Mouse (Mus musculus): ENCODE measurements around the gene Adat2. TPM values are rescaled to one million over a fixed set of nuclear protein-coding genes. Genes with fewer than 3 reads are reported as not detected.

Gene Adat2
- 3.3 and 4.0 TPM in 2 replicates for polyA plus RNA-seq (2015; fragmentation: Nextera tagmentation; extraction: Ambion mirVana)

DNA sequence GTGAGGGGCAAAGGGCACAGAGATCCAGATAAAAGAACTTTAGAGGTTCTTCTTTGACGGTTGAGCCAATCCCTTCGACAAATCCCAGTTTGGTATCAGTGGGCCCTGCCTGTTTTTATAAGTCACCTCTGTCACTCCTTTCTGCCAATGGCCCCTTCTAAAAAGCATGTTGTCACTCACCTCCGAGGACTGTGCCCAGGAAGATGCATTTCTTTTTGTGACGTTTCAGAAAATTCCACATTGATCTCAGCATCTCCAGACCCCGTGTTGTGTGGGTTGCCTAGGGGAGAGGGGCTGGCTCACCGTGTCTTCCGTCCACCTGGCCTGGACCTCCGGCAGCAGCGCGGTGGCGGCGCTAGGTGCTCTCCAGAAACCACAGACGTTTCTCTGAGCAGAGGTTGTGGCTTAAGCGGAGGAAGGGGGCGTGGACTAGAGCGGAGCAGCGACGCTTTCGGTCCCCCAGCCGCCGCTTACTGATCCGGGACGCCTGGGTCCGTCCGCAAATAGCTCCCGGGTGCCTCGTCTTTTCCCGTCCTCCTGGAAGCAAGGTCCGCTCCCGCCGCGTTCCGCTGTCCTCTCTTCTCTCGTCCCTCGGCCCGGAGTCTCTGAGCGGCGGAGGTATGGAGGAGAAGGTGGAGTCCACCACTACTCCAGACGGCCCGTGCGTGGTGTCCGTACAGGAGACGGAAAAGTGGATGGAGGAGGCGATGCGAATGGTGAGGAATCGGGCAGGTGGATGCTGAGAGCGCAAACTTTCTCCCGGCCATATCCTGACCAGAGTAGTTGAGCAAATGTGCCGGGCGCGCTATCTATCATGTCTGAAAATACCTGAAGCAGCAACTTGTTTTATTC is at the start of gene Adat2, which contains the start of gene Pex3:
Gene Adat2 (plus strand): TSS at position 249 of the 852 bp plus-strand sequence.
Gene Pex3 (minus strand): TSS at position 497 of the 852 bp plus-strand sequence.
- peak within 1 kb of the TSS; percentile 71 for H3K9ac ChIP-seq

DNA sequence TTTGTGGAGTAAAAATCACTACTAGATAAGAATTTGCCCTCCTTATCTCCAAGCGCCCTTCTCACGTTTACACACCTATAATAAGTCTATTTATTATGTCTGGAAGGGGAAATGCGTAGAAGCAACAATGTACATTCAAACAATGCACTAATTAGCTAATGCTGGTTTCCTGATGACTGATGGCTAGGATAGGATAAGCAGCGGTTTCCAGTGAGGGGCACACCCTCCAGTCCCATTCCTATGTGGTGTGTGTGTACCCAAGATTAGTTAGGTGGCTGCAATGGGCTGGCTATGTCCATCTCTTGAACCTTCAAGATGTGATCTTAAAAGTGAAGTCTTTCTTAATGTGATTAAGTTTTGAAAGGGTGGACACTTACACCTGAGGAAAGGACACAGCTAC is 30.8 kb upstream of the Adat2 start:
- H3K27ac ChIP-seq = no peak overlapping the region
- H3K9me3 ChIP-seq = no peaks in the 10 kb centered on the region
- H3K36me3 ChIP-seq = 0 out of 2 replicates have a peak, but pooled peaks cover under 1% of the 10 kb centered on the region
- H3K4me2 ChIP-seq (replicated peaks) = no peak overlapping the region
- no peak overlapping the region for H3K9ac ChIP-seq
- H3K4me3 ChIP-seq (replicated peaks) = no peak overlapping the region
- no peaks in the 10 kb centered on the region for H3K4me1 ChIP-seq (replicated peaks)
- 43% methylated on average over 4 of the region's 4 CpGs for WGBS
- ATAC-seq = no peak
- H3K27me3 ChIP-seq (replicated peaks) = no peaks in the 10 kb centered on the region

More for the DNA sequence above, at the start of gene Adat2, which contains the start of gene Pex3:
- Histone ChIP-seq H3K4me1 (replicated peaks) (no peaks in the 10 kb centered on the region), H3K27me3 (replicated peaks) (no peaks in the 10 kb centered on the region), H3K4me3 (replicated peaks) (peak within 1 kb of the TSS; percentile 62), H3K36me3 (no peaks in the 10 kb centered on the region), H3K27ac (peak within 1 kb of the TSS; percentile 66), H3K4me2 (replicated peaks) (peak within 1 kb of the TSS; percentile 71), H3K9me3 (no peaks in the 10 kb centered on the region)
- under 1% methylated on average over 51 of the region's 51 CpGs for WGBS
- ATAC-seq = peak; percentile 99

DNA sequence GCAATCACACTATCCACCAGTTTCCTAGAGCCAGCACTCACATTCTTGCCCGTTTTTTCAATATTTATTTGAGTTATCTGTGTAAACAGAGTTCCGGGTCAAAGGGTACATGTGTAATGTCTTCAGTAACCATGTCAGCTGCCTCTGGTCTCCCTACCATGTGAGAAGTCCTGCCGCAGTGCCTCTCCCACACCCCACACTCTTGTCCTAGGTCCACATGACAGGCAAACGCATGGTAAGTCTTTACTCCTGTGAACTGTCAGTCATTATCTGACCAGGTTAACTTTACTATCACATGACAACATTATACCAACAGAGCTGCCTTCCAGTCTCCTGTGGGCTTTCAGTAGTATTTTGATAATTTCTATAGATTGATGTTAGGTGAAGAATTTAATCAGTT is 24.5 kb upstream of the Adat2 start:
- H3K27me3 ChIP-seq (replicated peaks) = no peaks in the 10 kb centered on the region
- no peak overlapping the region for H3K4me3 ChIP-seq (replicated peaks)
- no peak overlapping the region for H3K4me2 ChIP-seq (replicated peaks)
- WGBS = 49% methylated on average over 4 of the region's 4 CpGs
- H3K36me3 ChIP-seq = peaks cover 5% of the 10 kb centered on the region; the same call in 1 of the 2 replicates
- no peaks in the 10 kb centered on the region for H3K9me3 ChIP-seq
- H3K4me1 ChIP-seq (replicated peaks) = no peaks in the 10 kb centered on the region
- peak; percentile 86 for ATAC-seq
- H3K27ac ChIP-seq = no peak overlapping the region
- H3K9ac ChIP-seq = no peak overlapping the region

DNA sequence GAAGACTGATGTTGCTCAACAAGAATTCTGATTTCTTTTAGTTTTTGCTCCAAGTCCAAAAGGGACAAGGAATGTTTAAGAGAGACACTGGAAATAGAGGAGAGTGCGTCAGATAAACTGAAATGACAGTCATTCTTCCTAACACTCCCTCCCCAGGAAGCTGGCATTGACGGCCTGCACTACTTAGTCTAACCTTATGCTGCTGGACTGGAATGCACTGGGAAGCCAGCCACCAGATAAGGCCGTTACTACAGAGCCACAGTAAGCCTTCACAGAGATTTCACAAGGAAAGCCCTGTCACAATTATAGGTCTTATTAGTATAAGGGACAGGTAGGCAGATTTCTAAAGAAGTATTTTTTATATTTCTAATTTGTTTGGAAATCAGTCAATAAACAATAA is 17.9 kb upstream of the Adat2 start:
- Histone ChIP-seq H3K9ac (no peak overlapping the region), H3K27ac (no peak overlapping the region), H3K36me3 (peaks cover 2% of the 10 kb centered on the region; the same call in 1 of the 2 replicates), H3K27me3 (replicated peaks) (no peaks in the 10 kb centered on the region), H3K4me3 (replicated peaks) (no peak overlapping the region), H3K4me1 (replicated peaks) (no peaks in the 10 kb centered on the region), H3K9me3 (no peaks in the 10 kb centered on the region), H3K4me2 (replicated peaks) (no peak overlapping the region)
- 83% methylated on average over 3 of the region's 3 CpGs for WGBS
- ATAC-seq = no peak

DNA sequence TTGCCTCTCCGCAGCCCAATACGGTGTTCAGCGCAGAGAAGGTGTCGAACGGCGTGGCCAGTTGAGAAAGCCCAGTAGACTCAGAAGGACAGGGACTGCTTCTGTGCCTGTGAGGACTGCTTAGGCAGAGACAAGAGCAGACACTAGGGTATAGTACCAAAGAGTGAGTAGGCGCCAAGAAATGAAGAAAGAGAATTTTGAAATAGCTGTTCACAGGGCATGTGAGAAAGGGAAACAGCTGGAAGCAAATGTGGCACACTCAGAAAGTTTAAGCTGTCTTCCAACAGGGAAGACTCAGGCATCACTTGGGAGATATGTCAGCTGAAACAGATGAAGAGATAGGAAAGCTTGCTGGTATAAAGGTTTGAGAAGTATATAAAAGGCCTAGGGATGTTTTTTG is 16.0 kb upstream of the Adat2 start:
- Histone ChIP-seq H3K4me1 (replicated peaks) (no peaks in the 10 kb centered on the region), H3K27ac (no peak overlapping the region), H3K9ac (no peak overlapping the region), H3K36me3 (peaks cover 2% of the 10 kb centered on the region; the same call in 1 of the 2 replicates), H3K9me3 (no peaks in the 10 kb centered on the region), H3K4me3 (replicated peaks) (no peak overlapping the region), H3K4me2 (replicated peaks) (no peak overlapping the region), H3K27me3 (replicated peaks) (no peaks in the 10 kb centered on the region)
- 95% methylated on average over 7 of the region's 7 CpGs for WGBS
- no peak for ATAC-seq

DNA sequence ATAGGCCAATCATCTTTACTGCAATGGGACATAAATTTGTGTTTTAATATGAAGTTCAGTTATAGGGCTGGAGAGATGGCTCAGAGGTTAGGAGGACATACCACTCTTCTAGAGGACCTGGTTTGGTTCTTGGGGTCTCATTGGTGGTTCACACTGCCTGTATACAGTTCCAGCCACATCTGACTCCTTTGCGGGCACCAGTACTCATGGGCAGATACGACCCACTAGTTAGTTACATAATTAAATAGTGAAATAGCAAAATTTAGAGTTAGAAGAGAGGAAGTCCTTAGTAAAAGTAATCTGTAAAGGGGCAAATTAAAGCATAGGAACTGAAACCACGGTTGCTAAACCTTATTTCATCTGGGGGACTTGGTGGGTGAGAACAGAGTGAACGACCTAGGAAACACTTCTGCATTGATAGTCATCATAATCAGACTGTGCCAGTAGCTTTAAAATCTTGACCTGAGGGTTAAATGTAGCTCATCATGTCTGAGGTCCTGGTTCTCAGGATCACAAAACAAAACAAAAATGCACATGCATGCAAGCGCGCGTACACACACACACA is 12.8 kb upstream of the Adat2 start:
- H3K27ac ChIP-seq = no peak overlapping the region
- no peak overlapping the region for H3K4me2 ChIP-seq (replicated peaks)
- no peak for ATAC-seq
- no peaks in the 10 kb centered on the region for H3K36me3 ChIP-seq
- H3K4me3 ChIP-seq (replicated peaks) = no peak overlapping the region
- WGBS = 93% methylated on average over 7 of the region's 7 CpGs
- no peaks in the 10 kb centered on the region for H3K27me3 ChIP-seq (replicated peaks)
- H3K9me3 ChIP-seq = no peaks in the 10 kb centered on the region
- H3K4me1 ChIP-seq (replicated peaks) = no peaks in the 10 kb centered on the region
- H3K9ac ChIP-seq = no peak overlapping the region

DNA sequence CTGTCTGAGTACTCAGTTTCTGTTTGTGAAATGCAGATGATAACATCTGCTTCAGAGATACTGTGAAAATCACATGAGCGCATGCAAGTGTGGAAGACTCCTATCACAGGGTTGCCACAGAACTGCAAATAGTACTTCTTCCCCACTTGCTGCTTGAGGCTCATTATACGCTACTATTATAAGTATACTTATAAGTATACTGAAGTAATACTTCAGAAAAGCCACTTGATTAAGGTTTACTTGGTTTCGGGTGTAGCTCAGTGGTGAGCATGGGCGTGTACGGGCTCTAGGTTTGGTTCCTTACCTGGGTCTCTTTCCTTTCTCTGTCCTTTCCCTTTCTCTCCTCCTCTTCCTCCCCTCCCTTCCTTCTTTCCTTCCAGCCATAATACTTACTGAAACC is 11.0 kb upstream of the Adat2 start:
- H3K9me3 ChIP-seq = no peaks in the 10 kb centered on the region
- H3K4me1 ChIP-seq (replicated peaks) = no peaks in the 10 kb centered on the region
- H3K4me3 ChIP-seq (replicated peaks) = no peak overlapping the region
- no peaks in the 10 kb centered on the region for H3K27me3 ChIP-seq (replicated peaks)
- no peak overlapping the region for H3K27ac ChIP-seq
- 96% methylated on average over 5 of the region's 5 CpGs for WGBS
- ATAC-seq = no peak
- H3K4me2 ChIP-seq (replicated peaks) = no peak overlapping the region
- H3K36me3 ChIP-seq = no peaks in the 10 kb centered on the region
- H3K9ac ChIP-seq = no peak overlapping the region

DNA sequence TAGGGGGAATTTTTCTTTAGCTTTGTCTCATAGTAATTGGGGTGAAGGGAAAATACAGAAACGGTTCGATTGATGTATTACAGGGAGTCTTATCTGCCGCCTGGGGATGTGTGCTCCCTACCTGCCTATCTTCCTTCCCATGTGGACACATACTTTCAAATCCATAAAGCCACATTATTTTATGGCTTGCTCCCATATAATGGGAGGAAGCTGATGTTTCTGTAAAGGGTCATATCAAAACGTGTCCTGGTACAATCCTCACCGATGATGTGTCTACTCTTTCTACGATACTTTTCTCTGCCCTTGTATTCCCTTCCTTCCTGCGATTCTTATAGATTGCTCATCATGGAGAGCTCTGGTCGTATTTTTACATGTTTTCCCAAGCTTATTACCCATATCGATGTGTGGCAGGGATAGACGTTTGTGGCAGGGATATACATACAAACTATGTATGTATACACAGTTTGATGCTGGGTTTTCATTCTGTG is 848 bp downstream of the Adat2 start:
- Histone ChIP-seq H3K27me3 (replicated peaks) (no peaks in the 10 kb centered on the region), H3K9ac (peak overlapping the region; percentile 71), H3K9me3 (no peaks in the 10 kb centered on the region), H3K4me3 (replicated peaks) (peak overlapping the region; percentile 62), H3K4me1 (replicated peaks) (no peaks in the 10 kb centered on the region), H3K27ac (no peak overlapping the region), H3K36me3 (no peaks in the 10 kb centered on the region), H3K4me2 (replicated peaks) (peak overlapping the region; percentile 71)
- WGBS = 22% methylated on average over 10 of the region's 10 CpGs
- peak; percentile 44 for ATAC-seq

DNA sequence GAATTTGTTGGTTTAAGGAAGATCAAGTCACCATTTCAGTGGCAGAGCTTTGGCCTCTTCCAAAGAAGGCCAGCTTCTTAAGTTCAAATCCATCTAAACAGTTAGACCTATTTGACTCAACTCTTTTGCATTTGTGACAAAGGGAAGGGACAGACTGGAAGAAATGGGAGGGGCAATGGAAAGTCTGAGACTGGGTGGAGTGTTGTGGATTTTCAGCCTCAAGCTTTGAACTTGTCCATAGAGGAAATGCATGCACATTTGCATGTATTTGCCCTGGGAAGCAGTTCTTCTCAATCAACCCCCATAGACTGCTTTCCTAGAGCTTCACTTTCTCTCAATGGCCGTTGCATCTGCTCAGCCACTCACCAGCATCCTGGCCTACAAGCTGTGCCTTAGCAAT is 1.6 kb downstream of the Adat2 start:
- Histone ChIP-seq H3K9ac (no peak overlapping the region), H3K27ac (no peak overlapping the region), H3K4me1 (replicated peaks) (no peaks in the 10 kb centered on the region), H3K4me2 (replicated peaks) (no peak overlapping the region), H3K4me3 (replicated peaks) (no peak overlapping the region), H3K36me3 (no peaks in the 10 kb centered on the region), H3K9me3 (no peaks in the 10 kb centered on the region), H3K27me3 (replicated peaks) (no peaks in the 10 kb centered on the region)
- WGBS = 93% methylated on average over 1 of the region's 1 CpGs
- no peak for ATAC-seq

DNA sequence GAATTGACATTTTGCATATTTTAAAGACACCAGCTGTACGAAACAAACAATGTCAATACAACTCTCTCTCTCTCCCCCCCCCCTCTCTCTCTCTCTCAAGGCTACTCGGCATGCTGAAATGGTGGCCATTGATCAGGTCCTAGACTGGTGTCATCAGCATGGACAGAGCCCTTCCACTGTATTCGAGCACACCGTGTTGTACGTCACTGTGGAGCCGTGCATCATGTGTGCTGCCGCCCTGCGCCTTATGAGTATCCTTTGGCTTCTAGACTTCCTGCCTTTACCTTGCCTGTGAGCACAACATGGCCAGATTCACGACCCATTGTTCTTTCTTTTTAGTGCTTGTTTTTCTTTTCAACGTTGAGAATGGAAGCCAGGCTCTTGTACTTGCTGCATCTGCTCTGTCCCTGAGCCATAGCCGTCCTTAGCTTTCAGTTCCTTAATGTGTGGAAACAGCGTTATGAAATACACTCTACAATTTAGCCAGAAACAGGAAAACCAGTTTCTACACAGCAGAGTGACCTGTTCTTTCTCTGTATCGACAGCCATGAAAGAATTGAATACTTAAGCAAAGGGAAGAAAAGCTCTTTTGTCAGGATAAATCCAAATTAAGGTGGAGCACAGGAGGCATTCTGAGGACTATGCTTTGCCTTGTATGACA is 7.5 kb downstream of the Adat2 start:
- no peak overlapping the region for H3K9ac ChIP-seq
- no peak overlapping the region for H3K4me2 ChIP-seq (replicated peaks)
- no peak overlapping the region for H3K27ac ChIP-seq
- no peaks in the 10 kb centered on the region for H3K9me3 ChIP-seq
- H3K4me3 ChIP-seq (replicated peaks) = no peak overlapping the region
- no peaks in the 10 kb centered on the region for H3K4me1 ChIP-seq (replicated peaks)
- no peak for ATAC-seq
- no peaks in the 10 kb centered on the region for H3K27me3 ChIP-seq (replicated peaks)
- WGBS = 86% methylated on average over 13 of the region's 13 CpGs
- H3K36me3 ChIP-seq = no peaks in the 10 kb centered on the region

DNA sequence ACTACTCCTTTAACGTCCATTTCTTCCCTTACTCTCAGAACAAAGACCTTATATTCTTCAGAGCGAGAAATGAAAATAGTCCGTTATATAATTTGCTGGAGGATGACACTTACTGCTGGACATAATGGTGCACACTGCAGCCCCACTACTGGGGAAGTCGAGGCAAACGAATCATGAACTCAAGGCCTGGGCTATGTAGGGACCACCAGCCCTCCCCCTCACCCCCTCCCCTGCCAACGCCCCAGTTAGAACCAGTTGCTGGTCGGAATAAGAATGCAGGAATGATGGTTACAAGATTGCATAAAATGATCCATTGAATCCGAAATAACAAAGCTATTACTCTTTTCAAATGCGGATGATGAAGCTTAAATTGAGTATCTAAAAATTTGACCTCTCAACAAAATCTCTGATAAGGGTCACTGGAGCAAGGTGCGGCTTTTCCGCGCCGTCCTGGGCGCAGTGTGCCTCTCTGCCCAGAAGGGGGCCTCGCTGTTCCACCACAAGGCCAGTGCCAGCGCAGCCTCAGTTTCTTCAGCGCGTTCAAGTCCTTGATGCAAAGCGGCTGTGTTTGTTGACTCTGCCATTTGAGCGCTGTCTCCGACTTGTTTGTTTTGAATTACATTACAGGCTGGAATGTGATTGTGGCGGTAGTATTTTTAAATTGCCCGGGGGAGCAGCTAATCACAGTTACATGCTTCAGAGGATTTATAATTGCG is 11.8 kb downstream of the Adat2 start:
- 25% methylated on average over 24 of the region's 24 CpGs for WGBS
- Histone ChIP-seq H3K9ac (no peak overlapping the region), H3K27me3 (replicated peaks) (no peaks in the 10 kb centered on the region), H3K4me2 (replicated peaks) (peak overlapping the region; percentile 43), H3K27ac (no peak overlapping the region), H3K36me3 (no peaks in the 10 kb centered on the region), H3K9me3 (no peaks in the 10 kb centered on the region), H3K4me1 (replicated peaks) (no peaks in the 10 kb centered on the region), H3K4me3 (replicated peaks) (no peak overlapping the region; the same call in 1 of the 2 replicates)
- ATAC-seq = peak; percentile 81

Measured in intestine, embryonic 15.5 days (tissue).